Mouse (Mus musculus) limb, embryonic 14.5 days (tissue): ENCODE measurements around the gene Hnf1b. TPM values are rescaled to one million over a fixed set of nuclear protein-coding genes. Genes with fewer than 3 reads are reported as not detected.
A peak's percentile ranks its signal among the peaks of the same experiment; 100 is the strongest.

Source experiments
- ATAC-seq: fragments of 200-750 bp; cut with Nextera tagmentation; 2 replicates; pipeline ENCODE4 v1.8.0; 2017; ENCODE audit warnings: low read depth, moderate number of reproducible peaks, moderate TSS enrichment; ENCODE audit not compliant: low FRiP score
- DNase-seq: peaks from one replicate; pipeline ENCODE4 v3.0.0-alpha.2; 2015; ENCODE audit warnings: low spot score
- H3K27ac ChIP-seq: fragments of 300-500 bp; sonication (generic); replicated peaks from 2 replicates; pipeline ENCODE4 v1.5.1; 2014; ENCODE audit warnings: low read depth, mild to moderate bottlenecking, low read length, moderate library complexity, mixed read lengths
- H3K27me3 ChIP-seq: fragments of 300-500 bp; sonication (generic); 2 replicates; pipeline ENCODE4 v1.6.1; 2014; ENCODE audit warnings: low read length, mixed read lengths; ENCODE audit not compliant: control insufficient read depth, insufficient read depth
- H3K36me3 ChIP-seq: fragments of 300-500 bp; sonication (generic); 2 replicates; pipeline ENCODE4 v1.6.1; 2014; ENCODE audit warnings: mild to moderate bottlenecking, low read length, moderate library complexity, mixed read lengths; ENCODE audit not compliant: control insufficient read depth, insufficient read depth
- H3K4me1 ChIP-seq: fragments of 300-500 bp; sonication (generic); 2 replicates; pipeline ENCODE4 v1.6.1; 2014; ENCODE audit warnings: antibody characterized with exemption, low read length, mixed read lengths; ENCODE audit not compliant: control insufficient read depth, insufficient read depth
- H3K4me2 ChIP-seq: fragments of 300-500 bp; sonication (generic); replicated peaks from 2 replicates; pipeline ENCODE4 v1.6.1; 2014; ENCODE audit warnings: low read depth, mild to moderate bottlenecking, low read length, moderate library complexity; ENCODE audit not compliant: severe bottlenecking
- H3K4me3 ChIP-seq: fragments of 300-500 bp; sonication (generic); replicated peaks from 2 replicates; pipeline ENCODE4 v1.5.1; 2014; ENCODE audit warnings: low read length
- H3K9ac ChIP-seq: fragments of 300-500 bp; sonication (generic); 2 replicates; pipeline ENCODE4 v1.6.1; 2014; ENCODE audit warnings: mild to moderate bottlenecking, low read depth, low read length, moderate library complexity; ENCODE audit not compliant: severe bottlenecking
- H3K9me3 ChIP-seq: fragments of 300-500 bp; sonication (generic); 2 replicates; pipeline ENCODE4 v1.6.1; 2016; ENCODE audit warnings: low read length; ENCODE audit not compliant: control insufficient read depth
- POLR2A ChIP-seq: fragments of 200-500 bp; IDR thresholded peaks from 2 replicates; pipeline ENCODE4 v1.8.0; 2012; ENCODE audit warnings: inconsistent platforms, mild to moderate bottlenecking, moderate library complexity, borderline replicate concordance; ENCODE audit not compliant: insufficient read depth, insufficient read length; ENCODE audit errors: extremely low read depth
- WGBS: fragments of 180-500 bp; shearing (Covaris S2); extraction: QIAGEN DNeasy Blood & Tissue Kit; methylation state at CpG from one replicate; pipeline ENCODE4 v1.1.7; 2014; 5-methylcytosine and 5-hydroxymethylcytosine counted together
- polyA plus RNA-seq, 2 experiments: library from polyadenylated mRNA; depleted of rRNA in 1 of 2; stranded (reverse) in 1 of 2; unstranded in 1 of 2; fragments of >200 nt; fragmentation: Nextera tagmentation in 1 of 2; extraction: Ambion mirVana in 1 of 2; gene quantifications; 2 replicates each; pipeline versions ENCODE4 v1.2.1 to v1.2.3; 2012 to 2014

The Hnf1b gene
- polyA plus RNA-seq, 2 experiments: 0.04 TPM; not detected in 1

GRCm38 (mm10) chr11:83885175-83885574 is 35.3 kb downstream of the Hnf1b start:
- no peak for ATAC-seq
- H3K4me1 ChIP-seq: no peaks in the 10 kb centered on the region
- WGBS: 90% methylated on average over 8 of the region's 8 CpGs
- no peak for DNase-seq
- no peaks in the 10 kb centered on the region for H3K9me3 ChIP-seq
- no peak overlapping the region for H3K9ac ChIP-seq
- no peaks in the 10 kb centered on the region for H3K36me3 ChIP-seq
- no peak overlapping the region for H3K27ac ChIP-seq
- no peak overlapping the region for H3K4me3 ChIP-seq
- no peak overlapping the region for H3K4me2 ChIP-seq
- TF ChIP-seq POLR2A: no peak
- H3K27me3 ChIP-seq: no peaks in the 10 kb centered on the region

DNA sequence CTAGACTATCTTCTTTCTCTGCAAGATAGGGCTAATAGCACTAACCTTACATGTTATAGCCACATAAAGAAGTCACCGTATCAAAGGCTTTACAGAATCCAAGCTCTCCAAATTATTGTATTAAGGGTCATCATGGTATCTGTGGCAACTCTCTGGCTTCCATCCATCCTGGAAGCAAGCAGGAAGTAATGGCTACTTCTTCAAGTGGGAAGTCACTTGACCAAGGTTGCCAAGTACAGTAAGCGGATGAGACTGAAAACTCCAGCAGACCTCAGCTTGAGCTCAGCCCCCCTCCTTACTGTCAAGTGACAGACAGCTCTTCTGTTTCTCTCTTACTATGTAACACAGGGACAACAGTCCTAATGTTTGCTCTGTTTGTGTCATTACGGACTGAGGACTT is 36.9 kb downstream of the Hnf1b start:
- H3K27me3 ChIP-seq: no peaks in the 10 kb centered on the region
- H3K4me1 ChIP-seq: no peaks in the 10 kb centered on the region
- no peaks in the 10 kb centered on the region for H3K36me3 ChIP-seq
- no peak overlapping the region for H3K4me2 ChIP-seq
- TF ChIP-seq POLR2A: no peak
- ATAC-seq (no peak), DNase-seq (no peak)
- H3K27ac ChIP-seq: no peak overlapping the region
- no peak overlapping the region for H3K4me3 ChIP-seq
- H3K9ac ChIP-seq: no peak overlapping the region
- H3K9me3 ChIP-seq: no peaks in the 10 kb centered on the region
- WGBS: 84% methylated on average over 3 of the region's 3 CpGs

GRCm38 (mm10) chr11:83891366-83891765 is 41.5 kb downstream of the Hnf1b start:
- peak; percentile 4 for DNase-seq
- H3K27me3 ChIP-seq: no peaks in the 10 kb centered on the region
- no peak for TF ChIP-seq POLR2A
- H3K4me1 ChIP-seq: no peaks in the 10 kb centered on the region
- H3K4me3 ChIP-seq: no peak overlapping the region
- H3K36me3 ChIP-seq: no peaks in the 10 kb centered on the region
- WGBS: 55% methylated on average over 6 of the region's 6 CpGs
- no peaks in the 10 kb centered on the region for H3K9me3 ChIP-seq
- H3K27ac ChIP-seq: no peak overlapping the region
- ATAC-seq: no peak
- H3K9ac ChIP-seq: no peak overlapping the region
- H3K4me2 ChIP-seq: no peak overlapping the region

- Histone ChIP-seq H3K4me3 (no peak overlapping the region), H3K9me3 (no peaks in the 10 kb centered on the region), H3K9ac (no peak overlapping the region), H3K4me1 (no peaks in the 10 kb centered on the region), H3K27ac (no peak overlapping the region), H3K36me3 (no peaks in the 10 kb centered on the region), H3K27me3 (no peaks in the 10 kb centered on the region), H3K4me2 (no peak overlapping the region)
- ATAC-seq: no peak
- 66% methylated on average over 9 of the region's 9 CpGs for WGBS
- TF ChIP-seq POLR2A: no peak
- no peak for DNase-seq
Observed at GRCm38 (mm10) chr11:83893325-83893724, 43.5 kb downstream of the Hnf1b start.

GRCm38 (mm10) chr11:83896430-83897410 is 46.9 kb downstream of the Hnf1b start:
- Histone ChIP-seq H3K36me3 (no peaks in the 10 kb centered on the region), H3K4me2 (no peak overlapping the region), H3K27ac (no peak overlapping the region), H3K4me3 (no peak overlapping the region), H3K9ac (no peak overlapping the region), H3K4me1 (no peaks in the 10 kb centered on the region), H3K9me3 (no peaks in the 10 kb centered on the region), H3K27me3 (no peaks in the 10 kb centered on the region)
- no peak for DNase-seq
- no peak for ATAC-seq
- 86% methylated on average over 16 of the region's 16 CpGs for WGBS
- no peak for TF ChIP-seq POLR2A

- H3K27me3 ChIP-seq: no peaks in the 10 kb centered on the region
- no peak for TF ChIP-seq POLR2A
- no peak overlapping the region for H3K4me2 ChIP-seq
- ATAC-seq: no peak
- H3K9ac ChIP-seq: no peak overlapping the region
- no peak overlapping the region for H3K4me3 ChIP-seq
- WGBS: 57% methylated on average over 7 of the region's 7 CpGs
- H3K27ac ChIP-seq: no peak overlapping the region
- DNase-seq: no peak
- H3K9me3 ChIP-seq: no peaks in the 10 kb centered on the region
- H3K4me1 ChIP-seq: no peaks in the 10 kb centered on the region
- H3K36me3 ChIP-seq: no peaks in the 10 kb centered on the region
Observed at GRCm38 (mm10) chr11:83897569-83897968, 47.7 kb downstream of the Hnf1b start.
